Mouse (Mus musculus): ENCODE results near the gene Hepacam2.
"Not testable (repeated sequence)": the region's sequence is repeated elsewhere in the genome, so short reads cannot be mapped to it uniquely, and the experiment has no call there.

Hepacam2 gene

DNA sequence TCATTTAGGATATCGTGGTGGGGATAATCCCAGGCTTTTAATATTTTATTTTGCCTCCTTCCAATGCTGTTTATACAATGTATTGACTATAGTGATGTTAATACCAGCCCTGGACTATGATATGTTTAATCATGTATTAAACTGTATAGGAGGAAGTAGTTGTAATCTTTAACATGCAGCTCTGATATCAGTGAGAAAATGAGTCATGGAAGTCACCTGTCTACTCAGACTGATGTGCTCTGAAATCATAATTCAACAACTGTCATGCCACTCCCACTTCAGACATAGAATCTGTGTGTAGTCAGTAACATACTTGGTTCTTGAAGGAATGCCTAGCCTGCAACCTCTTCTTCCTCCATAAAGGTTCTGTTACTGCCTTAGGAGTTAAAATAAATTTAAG is 29.5 kb downstream of the Hepacam2 start:
- DNase-seq (ENCODE audit: extremely low spot score, low read depth, low spot score) = no peak

DNA sequence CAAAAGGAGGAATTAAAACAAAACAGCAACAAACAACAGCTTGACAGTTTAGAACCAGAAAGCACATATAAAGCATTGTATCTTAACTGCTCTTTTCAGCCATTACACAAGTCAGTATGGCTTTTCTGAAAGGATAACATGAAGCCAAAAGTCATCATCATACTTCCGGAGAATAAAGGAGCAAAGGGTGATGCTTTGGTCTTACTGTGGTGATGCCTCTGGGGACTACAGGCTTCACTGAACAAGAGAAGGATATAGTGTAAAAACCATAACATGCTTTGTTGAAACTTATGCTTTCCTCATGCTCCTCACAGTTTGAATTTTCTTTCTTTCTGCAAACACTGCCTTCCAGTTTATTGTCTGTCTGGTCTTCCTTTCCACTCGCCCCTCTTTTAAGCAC is 34.5 kb downstream of the Hepacam2 start:
- DNase-seq (ENCODE audit: extremely low spot score, low read depth, low spot score) = no peak

GRCm38 (mm10) chr6:3463026-3463425 is 35.1 kb downstream of the Hepacam2 start:
- no peak for DNase-seq (ENCODE audit: extremely low spot score, low read depth, low spot score)

- no peak for DNase-seq (ENCODE audit: extremely low spot score, low read depth, low spot score)
Observed at GRCm38 (mm10) chr6:3455944-3456536, 42.1 kb downstream of the Hepacam2 start.

DNA sequence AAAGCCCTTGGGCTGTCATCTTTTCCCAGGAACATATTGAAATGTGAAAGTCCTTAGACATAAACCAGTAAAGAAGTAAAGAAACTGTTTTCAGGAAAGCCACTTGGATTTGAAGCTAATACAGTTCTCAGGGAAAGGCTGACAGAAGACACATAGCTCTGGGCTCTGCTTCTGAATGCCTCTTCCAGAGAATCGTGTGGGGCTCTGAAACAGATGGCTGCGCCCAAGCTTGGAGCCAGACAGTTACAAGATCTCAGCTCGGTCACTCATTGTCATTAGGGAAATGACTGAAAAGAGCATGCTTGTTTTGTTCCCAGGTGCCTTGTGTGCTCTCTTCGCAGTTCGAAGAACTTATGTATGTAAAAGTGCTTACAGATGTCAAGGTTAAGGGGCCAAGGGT is 43.7 kb downstream of the Hepacam2 start:
- no peak for DNase-seq (ENCODE audit: extremely low spot score, low read depth, low spot score)

- peak; percentile 41 for DNase-seq (ENCODE audit: extremely low spot score, low read depth, low spot score)
Observed at GRCm38 (mm10) chr6:3447404-3447803, 50.7 kb downstream of the Hepacam2 start.

DNA sequence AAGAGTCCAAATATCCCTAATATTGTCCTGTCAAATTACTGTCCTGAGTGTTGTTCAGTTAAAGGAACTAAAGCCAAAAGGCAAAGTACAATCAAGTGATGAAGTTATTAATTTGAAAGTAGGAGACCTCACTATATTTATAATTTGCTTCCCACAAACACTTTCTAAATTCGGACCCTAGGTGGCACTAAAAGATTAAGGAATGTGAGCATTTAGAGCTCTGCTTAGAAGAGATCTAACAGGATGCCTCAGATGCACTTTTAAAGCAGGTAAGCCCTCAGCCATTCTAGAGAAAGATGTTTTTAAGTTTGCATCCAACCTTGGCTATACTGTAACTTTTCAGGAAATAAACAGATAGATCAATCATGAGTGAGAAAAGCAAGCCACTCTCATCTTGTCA is 54.2 kb downstream of the Hepacam2 start:
- DNase-seq (ENCODE audit: extremely low spot score, low read depth, low spot score) = no peak

DNA sequence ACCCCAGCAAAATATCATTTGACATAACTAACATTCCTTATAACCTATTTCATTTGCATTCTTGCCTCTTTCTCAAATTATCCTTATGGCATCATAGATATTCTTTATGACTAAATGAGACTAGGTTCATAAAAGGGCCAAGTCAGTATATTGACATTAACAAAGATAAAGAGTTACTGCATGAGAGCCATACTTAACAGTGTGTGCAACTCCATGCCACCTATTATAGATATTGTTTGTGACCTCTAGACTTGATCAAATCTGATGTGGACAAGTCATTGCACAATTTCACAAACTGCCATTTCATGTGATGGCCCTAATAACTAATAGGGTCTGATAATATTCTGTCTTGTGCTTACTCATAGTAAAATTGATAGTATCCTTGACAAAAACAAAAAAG is 62.0 kb downstream of the Hepacam2 start:
- DNase-seq (ENCODE audit: extremely low spot score, low read depth, low spot score) = no peak

DNA sequence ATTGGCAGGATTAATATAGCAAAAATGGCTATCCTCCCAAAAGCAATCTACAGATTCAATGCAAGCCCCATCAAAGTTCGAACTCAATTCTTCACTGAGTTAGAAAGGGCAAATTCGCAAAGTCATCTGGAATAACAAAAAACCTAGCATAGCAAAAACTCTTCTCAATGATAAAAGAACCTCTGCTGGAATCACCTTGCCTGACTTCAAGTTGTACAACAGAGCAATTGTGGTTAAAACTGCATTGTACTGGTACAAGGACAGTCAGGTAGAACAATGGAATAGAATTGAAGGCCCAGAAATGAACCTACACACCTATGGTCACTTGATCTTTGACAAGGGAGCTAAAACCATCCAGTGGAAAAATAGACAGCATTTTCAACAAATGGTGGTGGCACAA is 67.1 kb downstream of the Hepacam2 start:
- DNase-seq (ENCODE audit: extremely low spot score, low read depth, low spot score) = not testable (repeated sequence)

- DNase-seq (ENCODE audit: extremely low spot score, low read depth, low spot score) = no peak
Observed at GRCm38 (mm10) chr6:3427047-3427446, 71.1 kb downstream of the Hepacam2 start.

GRCm38 (mm10) chr6:3425333-3425732 is 72.8 kb downstream of the Hepacam2 start:
- DNase-seq (ENCODE audit: extremely low spot score, low read depth, low spot score) = not testable (repeated sequence)

DNA sequence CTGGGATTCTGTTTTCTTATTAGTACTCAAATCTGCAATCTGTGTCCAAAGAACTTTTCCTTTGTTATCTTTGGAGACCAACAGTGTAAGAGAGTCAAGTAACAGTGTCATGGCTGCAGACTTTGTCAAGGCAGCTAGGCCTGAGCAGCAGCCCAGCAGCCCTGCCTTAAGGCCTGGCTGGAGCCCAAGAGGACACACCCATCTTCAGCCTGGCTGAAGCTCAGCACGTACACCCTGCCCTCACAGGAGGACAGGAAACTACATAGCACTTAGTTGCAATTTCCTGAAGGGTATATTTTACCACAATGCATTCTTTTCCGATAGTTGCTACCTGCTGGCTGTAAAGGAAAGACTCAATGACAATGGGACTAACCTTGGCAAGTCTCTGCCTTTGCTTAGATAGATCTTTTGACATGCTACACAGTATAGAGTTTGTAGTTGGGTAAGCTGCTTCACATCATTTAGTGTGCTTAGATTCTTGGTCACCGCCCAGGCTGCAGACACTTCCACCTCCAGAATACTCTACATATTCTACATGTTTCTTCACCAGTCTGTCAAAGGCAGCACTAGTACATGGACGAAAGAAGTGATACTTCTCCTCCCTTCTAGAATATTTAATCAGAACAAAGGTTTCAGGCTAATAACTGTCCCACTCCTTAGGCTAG is 73.4 kb downstream of the Hepacam2 start:
- DNase-seq (ENCODE audit: extremely low spot score, low read depth, low spot score) = not testable (repeated sequence)
